Mouse (Mus musculus) heart, adult 8-10 months (tissue): Measurements from ENCODE around the gene Etv2. TPM values are rescaled to one million over a fixed set of nuclear protein-coding genes. Genes with fewer than 3 reads are reported as not detected.

Experiments
- DNase-seq: peaks from one replicate; pipeline ENCODE4 v3.0.0; 2022; ENCODE audit warnings: low spot score
- microRNA-seq: library from miRNA; unstranded; fragments of <30 nt; microRNA quantifications from one replicate; pipeline ENCODE4 v1.2.0, GENCODE M21; 2022
- total RNA-seq, 4 experiments: library from RNA; stranded (reverse); gene quantifications; 2 replicates each; pipeline ENCODE4 v1.2.4; 2022

Etv2 gene
- total RNA-seq, 4 experiments from 2014 or later = not detected

DNA sequence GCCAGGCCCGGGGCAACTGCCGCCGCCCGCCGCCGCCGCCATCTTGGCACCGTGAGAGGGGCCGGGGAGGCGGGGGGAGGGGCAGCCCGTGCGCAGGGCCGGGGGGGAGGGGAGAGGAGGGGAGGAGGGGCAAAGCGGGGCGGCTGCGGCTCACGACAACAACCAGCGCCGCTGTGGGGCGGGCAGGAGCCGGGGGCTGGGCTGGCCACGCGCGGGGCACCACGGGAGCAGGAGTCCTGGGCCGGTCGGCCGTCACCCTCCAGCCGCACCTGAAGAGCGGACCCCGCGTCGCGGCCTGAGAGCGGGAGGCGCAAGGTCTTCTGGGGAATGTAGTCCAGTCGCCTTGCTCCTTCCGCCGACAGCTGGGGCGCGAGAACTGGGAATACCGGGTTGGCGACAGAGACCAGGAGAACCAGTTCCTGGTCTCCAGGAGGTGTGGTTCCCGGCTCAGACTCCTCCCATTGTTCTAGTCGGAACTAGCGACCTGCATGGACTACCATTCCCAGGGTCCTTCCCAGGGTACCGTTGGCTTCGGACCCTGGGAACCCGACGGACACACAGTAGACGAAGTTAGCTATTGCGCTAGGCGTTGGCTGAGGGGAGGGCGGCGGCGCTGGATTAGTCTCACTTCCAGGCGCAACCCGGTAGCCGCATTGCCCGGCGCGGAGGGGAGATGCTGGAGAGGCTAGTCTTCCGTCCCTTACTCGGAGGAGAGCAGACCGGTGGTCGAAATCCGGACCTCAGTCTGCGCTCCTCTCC, 46.8 kb downstream of the Etv2 start, which contains the start of gene Kmt2b:
TSS of gene Kmt2b (minus strand) at position 51 of the 759 bp plus-strand sequence.
- peak; percentile 96 for DNase-seq

DNA sequence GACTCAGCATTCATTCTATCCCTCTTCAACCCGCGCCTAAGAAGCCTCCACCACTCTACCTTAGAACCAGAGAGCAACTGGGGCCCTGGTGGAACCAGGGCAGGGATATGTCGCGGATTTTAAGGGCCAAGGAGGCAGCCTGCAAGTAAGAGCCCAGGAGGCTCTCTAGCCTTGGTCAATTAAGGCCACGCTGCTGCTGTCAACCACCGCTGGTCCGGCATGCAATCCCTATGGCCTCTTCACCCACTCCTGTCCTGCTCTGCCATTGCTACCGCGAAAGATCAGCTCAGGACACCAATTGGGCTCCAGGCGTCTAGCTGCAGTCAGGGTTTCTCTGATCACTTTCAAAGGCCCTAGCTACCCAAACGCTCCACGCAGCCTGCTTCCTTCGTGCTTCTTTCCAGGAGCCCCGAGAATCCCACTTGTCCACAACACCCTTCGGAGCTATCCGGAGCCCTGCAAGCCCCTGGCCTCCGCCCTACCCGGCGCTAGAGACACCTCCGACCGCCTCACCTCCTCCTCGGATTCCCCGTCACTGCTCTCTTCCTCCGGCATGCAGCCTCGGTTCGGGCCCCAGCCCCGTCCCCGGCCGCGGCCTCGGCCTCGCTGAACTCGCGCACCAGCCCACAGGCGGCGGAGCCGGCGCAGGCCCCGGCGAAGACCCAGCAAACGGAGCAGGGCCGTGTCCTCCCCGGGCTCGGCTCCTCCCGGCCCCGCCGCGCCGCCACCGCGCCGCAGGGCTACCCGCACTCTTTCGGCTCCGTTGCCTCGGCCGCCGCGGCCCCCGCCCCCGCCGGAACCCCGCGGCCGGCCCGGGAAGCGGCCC, 47.6 kb downstream of the Etv2 start:
- DNase-seq = no peak

DNA sequence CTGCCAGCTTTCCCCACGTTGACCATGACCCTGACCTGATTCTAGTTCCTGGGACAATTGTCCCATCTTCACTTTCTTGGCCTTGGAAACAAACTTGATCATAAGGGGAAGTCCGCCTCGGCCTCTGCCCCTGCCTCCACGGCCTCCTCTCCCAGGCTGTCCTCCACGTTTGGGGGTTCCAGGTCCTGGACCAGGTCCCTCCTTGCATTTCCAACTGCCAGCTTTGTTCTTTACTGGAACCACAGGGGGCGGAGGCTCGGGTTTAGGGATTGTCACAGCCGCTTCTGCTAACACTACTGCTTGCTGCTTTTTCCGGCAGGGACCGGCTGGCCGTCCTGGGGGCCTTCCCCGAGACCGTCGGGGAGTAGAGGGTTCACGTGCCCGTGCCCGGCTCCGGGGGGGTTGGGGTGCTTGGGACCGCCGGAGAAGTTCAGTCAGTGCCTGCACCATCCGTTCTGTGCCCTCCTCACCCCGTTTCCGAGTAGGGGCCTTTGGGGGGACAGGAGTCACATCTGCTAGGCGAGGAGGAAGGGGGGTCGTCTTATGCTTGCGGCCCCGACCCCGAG, 49.1 kb downstream of the Etv2 start:
- no peak for DNase-seq

DNA sequence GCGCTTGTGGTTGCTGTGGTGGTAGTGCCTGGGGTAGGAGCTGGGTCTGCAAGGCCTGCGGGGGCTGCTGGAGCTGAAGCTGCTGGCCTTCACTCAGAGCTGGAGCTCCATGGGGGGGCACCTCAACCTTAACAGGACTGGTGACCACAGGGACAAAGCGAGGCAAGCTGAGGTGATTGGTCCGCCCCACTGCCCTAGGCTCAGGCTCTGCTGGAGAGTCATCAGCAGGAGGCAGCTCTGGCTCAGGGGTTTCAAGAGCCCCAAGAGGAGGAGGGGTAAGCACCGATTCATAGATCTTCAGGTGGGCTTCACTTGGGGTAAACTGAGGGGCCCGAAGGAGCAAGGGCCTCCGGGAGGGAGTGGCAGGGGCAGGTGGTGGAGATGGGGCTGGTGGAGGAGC, 50.5 kb downstream of the Etv2 start:
- DNase-seq = no peak

DNA sequence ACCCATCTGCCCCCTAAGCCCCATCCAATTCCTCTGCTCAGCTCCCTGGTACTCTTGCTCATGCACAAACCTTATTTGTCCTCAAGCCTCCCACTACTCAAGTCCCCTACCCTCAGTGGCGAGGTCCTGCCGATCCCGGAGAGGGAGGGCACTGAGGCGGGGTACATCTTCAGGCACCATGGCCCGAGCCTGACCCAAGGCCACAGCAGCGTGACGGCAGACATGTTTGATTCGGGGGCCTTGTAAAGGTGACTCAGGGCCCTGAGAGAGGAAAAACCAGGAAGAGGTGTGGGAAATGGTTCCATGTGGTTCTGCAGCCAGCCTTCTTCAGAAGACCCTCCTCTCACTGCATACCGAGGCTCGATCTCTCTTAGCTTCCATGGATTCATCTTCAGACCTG, 51.3 kb downstream of the Etv2 start:
- no peak for DNase-seq

Small RNA genes within 50 kb of the gene (microRNA-seq; reads per million reads assigned to microRNA genes)
- not detected for gene Mir3569

Other genes starting within 250 kb of the Etv2 start
- gene Tyrobp, start 222.1 kb downstream of the Etv2 start, total RNA-seq = 10 to 100 TPM; 13.5 to 26.2 (median 16.5) TPM
- not detected for gene Hcst, start 216.0 kb downstream of the Etv2 start, total RNA-seq
- under 1 TPM in 3 of 4 experiments, not detected in 1; 0.12 to 0.46 (median 0.28) TPM for gene Nfkbid, start 214.1 kb downstream of the Etv2 start, total RNA-seq
- gene Aplp1, start 190.3 kb downstream of the Etv2 start, total RNA-seq = 1 to 10 TPM; 3.2 to 4.2 (median 3.6) TPM
- gene Kirrel2, start 178.2 kb downstream of the Etv2 start, total RNA-seq = not detected
- not detected for gene Nphs1, start 177.5 kb downstream of the Etv2 start, total RNA-seq
- gene Prodh2, start 142.2 kb downstream of the Etv2 start, total RNA-seq = not detected
- under 1 TPM; 0.32 to 0.60 (median 0.36) TPM for gene Arhgap33, start 100.8 kb downstream of the Etv2 start, total RNA-seq
- 1,000 to 10,000 TPM in 1 of 4 experiments, 100 to 1,000 TPM in 3; 852 to 1,087 (median 985) TPM for gene Hspb6, start 83.7 kb downstream of the Etv2 start, total RNA-seq
- 1 to 10 TPM; 3.1 to 4.5 (median 3.9) TPM for gene Proser3, start 83.6 kb downstream of the Etv2 start, total RNA-seq
- gene Lin37, start 76.0 kb downstream of the Etv2 start, total RNA-seq = 10 to 100 TPM; 13.5 to 21.0 (median 14.6) TPM
- gene U2af1l4, start 72.6 kb downstream of the Etv2 start, total RNA-seq = 10 to 100 TPM; 62.1 to 70.3 (median 67.2) TPM
- gene Gm49396, start 72.5 kb downstream of the Etv2 start, total RNA-seq = 1 to 10 TPM in 2 of 4 experiments, under 1 TPM in 2; 0.80 to 1.6 (median 1.2) TPM
- gene Psenen, start 72.2 kb downstream of the Etv2 start, total RNA-seq = 10 to 100 TPM; 82.2 to 90.7 (median 88.5) TPM
- gene Igflr1, start 70.4 kb downstream of the Etv2 start, total RNA-seq = 1 to 10 TPM in 3 of 4 experiments, not detected in 1; 1.1 to 1.4 (median 1.1) TPM
- 10 to 100 TPM; 14.2 to 19.6 (median 16.2) TPM for gene Kmt2b, start 47.1 kb downstream of the Etv2 start, total RNA-seq
- not detected for gene Zbtb32, start 36.9 kb downstream of the Etv2 start, total RNA-seq
- gene Upk1a, start 23.0 kb downstream of the Etv2 start, total RNA-seq = under 1 TPM in 1 of 4 experiments, not detected in 3; 0.19 TPM
- 1,000 to 10,000 TPM; 4,392 to 5,023 (median 4,762) TPM for gene Cox6b1, start 9.7 kb downstream of the Etv2 start, total RNA-seq
- 10 to 100 TPM; 43.9 to 49.9 (median 44.7) TPM for gene Rbm42, start 14.5 kb upstream of the Etv2 start, total RNA-seq
- gene Haus5, start 29.1 kb upstream of the Etv2 start, total RNA-seq = 1 to 10 TPM; 3.0 to 7.4 (median 6.0) TPM
- gene Pmis2, start 35.8 kb upstream of the Etv2 start, total RNA-seq = under 1 TPM in 1 of 4 experiments, not detected in 3; 0.40 TPM
- under 1 TPM in 1 of 4 experiments, not detected in 3; 0.82 TPM for gene 2200002J24Rik, start 63.1 kb upstream of the Etv2 start, total RNA-seq
- gene Atp4a, start 76.4 kb upstream of the Etv2 start, total RNA-seq = under 1 TPM in 3 of 4 experiments, not detected in 1; 0.09 to 0.28 (median 0.16) TPM
- gene Tmem147, start 93.7 kb upstream of the Etv2 start, total RNA-seq = 100 to 1,000 TPM; 229 to 268 (median 258) TPM
- not detected for gene Gapdhs, start 107.8 kb upstream of the Etv2 start, total RNA-seq
- gene Sbsn, start 115.6 kb upstream of the Etv2 start, total RNA-seq = 1 to 10 TPM; 1.3 to 4.6 (median 3.0) TPM
- gene Dmkn, start 127.9 kb upstream of the Etv2 start, total RNA-seq = 1 to 10 TPM in 3 of 4 experiments, under 1 TPM in 1; 0.82 to 1.7 (median 1.4) TPM
- gene Krtdap, start 152.0 kb upstream of the Etv2 start, total RNA-seq = not detected
- gene Ffar2, start 187.9 kb upstream of the Etv2 start, total RNA-seq = under 1 TPM in 2 of 4 experiments, not detected in 2; 0.25 to 0.46 TPM
- not detected for gene Ffar3, start 220.3 kb upstream of the Etv2 start, total RNA-seq
- gene Ffar1, start 225.7 kb upstream of the Etv2 start, total RNA-seq = not detected
- 1 to 10 TPM in 1 of 4 experiments, under 1 TPM in 3; 0.52 to 1.0 (median 0.71) TPM for gene Cd22, start 244.5 kb upstream of the Etv2 start, total RNA-seq